ENCODE assay signal across 9 mouse cellular contexts in genomic region chr1:138983465-138983864, GRCm38 (mm10). TPM values are rescaled to one million over a fixed set of nuclear protein-coding genes. Genes with fewer than 3 reads are reported as not detected.
DNase-seq lines count a peak whose midpoint lies in the region; ATAC-seq lines count a peak whose summit lies in the region.
"Had no signal": no experiment of that assay in that cellular context is flagged by ENCODE, and none has a peak within 500 bp of the region (broad histone marks: within the 10 kb centered on the region; RNA-seq: fewer than 3 reads in every experiment).

No protein-coding gene starts in this region.

- H3K27ac ChIP-seq in limb, embryonic 15.5 days: no peak overlapping the region
- H3K27ac ChIP-seq: stomach, embryonic 15.5 days had no signal

- WGBS in limb, embryonic 15.5 days: 31% methylated on average over 6 of the region's 6 CpGs

- intact Hi-C loops in heart, postnatal 36 days (cut with DNase I): no loop called here

- H3K9me3 ChIP-seq in limb, embryonic 15.5 days: no peaks in the 10 kb centered on the region
- H3K9me3 ChIP-seq: stomach, embryonic 15.5 days had no signal

- H3K4me1 ChIP-seq in limb, embryonic 15.5 days: peaks cover 10% of the 10 kb centered on the region; the same call in 1 of the 2 replicates

- DNase-seq in heart, adult 8-10 months (ENCODE audit: low spot score): peak; percentile 42
- no peak for DNase-seq in heart, adult 11 months
- peak; percentile 26 for DNase-seq in adrenal gland, adult 8-10 months
- peak; percentile 31 to 35 for DNase-seq in heart, postnatal 36 days
- no peak for DNase-seq in spleen, postnatal 10 days (ENCODE audit: low spot score in 2 of 2)
- DNase-seq in thymus, postnatal 36 days: no peak

- H3K36me3 ChIP-seq in limb, embryonic 15.5 days: no peaks in the 10 kb centered on the region
- H3K36me3 ChIP-seq: stomach, embryonic 15.5 days had no signal

- ATAC-seq in limb, embryonic 15.5 days (ENCODE audit: insufficient number of reproducible peaks, low FRiP score, low TSS enrichment, low read depth): no peak
- no peak for ATAC-seq in CD4-positive, CD25-positive, alpha-beta regulatory T cell, adult 4 months

- H3K9ac ChIP-seq in limb, embryonic 15.5 days: no peak overlapping the region
- H3K9ac ChIP-seq: stomach, embryonic 15.5 days had no signal

- H3K27me3 ChIP-seq in limb, embryonic 15.5 days: no peaks in the 10 kb centered on the region
- H3K27me3 ChIP-seq: stomach, embryonic 15.5 days had no signal

- H3K4me3 ChIP-seq in limb, embryonic 15.5 days: no peak overlapping the region
- H3K4me3 ChIP-seq: stomach, embryonic 15.5 days had no signal

- H3K4me2 ChIP-seq in limb, embryonic 15.5 days: 0 out of 2 replicates have a peak overlapping the region, but pooled peaks have one; percentile 0
- H3K4me2 ChIP-seq: stomach, embryonic 15.5 days had no signal

RNA-seq across cellular contexts. Expression of gene Dennd1b, which starts 20.2 kb away (rescaled TPM):
- total RNA-seq in heart, adult 8-10 months (2022): 10 to 100 TPM; 22.2 to 25.7 (median 23.8) TPM
- total RNA-seq in adrenal gland, adult 8-10 months (2022): 10 to 100 TPM; 26.2 to 36.5 (median 28.1) TPM
- total RNA-seq in heart, postnatal 36 days (2021): 10 to 100 TPM; 19.8 to 20.8 TPM
- 7.1 and 8.5 TPM in 2 replicates for polyA plus RNA-seq in limb, embryonic 15.5 days (2015; fragmentation: Nextera tagmentation; extraction: Ambion mirVana)
- polyA plus RNA-seq in CD4-positive, CD25-positive, alpha-beta regulatory T cell, adult 4 months (2017; shearing (Covaris generic)): 10 to 100 TPM; 17.0 to 23.0 TPM

Comparison
In these comparisons a context has a peak if more than half of its experiments do, and no peak if none do; other contexts are left out.
1. DNase-seq: peak in heart, adult 8-10 months (single experiment), adrenal gland, adult 8-10 months (single experiment) and heart, postnatal 36 days (2 of 2); none in heart, adult 11 months (single experiment), spleen, postnatal 10 days (0 of 2) and thymus, postnatal 36 days (0 of 2).